Mouse (Mus musculus): ENCODE measurements around the gene Tnnc2. TPM values are rescaled to one million over a fixed set of nuclear protein-coding genes. Genes with fewer than 3 reads are reported as not detected.

The Tnnc2 gene
- polyA plus RNA-seq, 1 experiment from 2014 or later = 1.0 TPM

DNA sequence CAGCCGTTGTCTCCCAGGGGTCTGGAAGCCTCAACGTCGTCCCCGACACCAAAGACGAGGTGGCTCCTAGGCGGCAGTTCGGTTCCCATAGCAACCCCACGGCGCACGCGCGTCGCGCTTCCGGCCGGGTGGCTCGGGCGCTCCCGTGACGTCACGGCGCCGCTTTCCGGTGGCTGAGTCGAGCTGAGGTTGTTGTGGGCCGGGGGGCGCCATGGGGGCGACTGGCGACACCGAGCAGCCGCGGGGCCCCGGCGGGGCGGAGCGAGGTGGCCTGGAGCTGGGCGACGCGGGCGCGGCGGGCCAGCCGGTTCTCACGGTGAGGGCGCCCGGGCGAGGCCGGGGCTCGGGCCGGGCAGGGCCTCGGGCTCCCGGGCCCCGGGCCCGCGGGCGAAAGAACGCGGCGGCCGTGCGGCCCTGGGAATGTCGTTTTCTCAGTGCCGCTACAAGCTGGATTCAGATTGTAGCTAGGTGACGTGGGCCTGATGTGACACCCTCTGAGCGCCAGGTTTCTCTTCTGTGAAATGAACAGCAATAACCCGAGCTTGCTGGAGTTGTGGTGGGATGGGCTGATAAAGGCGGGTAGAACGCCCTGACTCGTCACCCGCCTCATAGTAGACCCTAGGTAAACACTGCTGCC, 33.8 kb downstream of the Tnnc2 start, which contains the start of the genes Wfdc3 and Dnttip1:
Wfdc3 (minus strand) TSS at position 89 of the 637 bp plus-strand sequence.
Dnttip1 (plus strand) TSS at position 141 of the 637 bp plus-strand sequence.
- no peak for TF ChIP-seq CTCF (IDR thresholded peaks at IDR 0.05; ENCODE audit: low read depth)
- H3K4me3 ChIP-seq (replicated peaks; ENCODE audit: low read depth, low read length) = peak within 1 kb of the TSS; percentile 93

DNA sequence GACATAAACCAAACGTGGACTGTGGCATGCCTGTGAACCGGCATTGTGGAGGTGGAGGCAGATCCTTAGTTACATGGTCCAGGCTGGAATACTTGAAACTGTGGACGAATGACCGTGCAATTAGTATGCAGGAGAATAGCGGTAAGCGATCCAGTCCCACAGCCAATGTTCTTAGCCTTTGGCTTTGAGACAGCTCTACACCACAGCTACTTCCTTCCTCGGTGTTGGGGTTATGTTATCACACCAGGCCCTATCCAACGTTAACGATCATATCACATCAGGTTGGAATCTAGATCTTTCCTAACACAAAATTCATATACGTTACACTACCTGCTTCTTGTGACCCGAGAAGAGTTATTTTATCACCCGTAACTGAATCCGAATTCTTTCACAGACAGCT, 34.8 kb downstream of the Tnnc2 start:
- ATAC-seq (replicated peaks; ENCODE audit: low FRiP score, low read depth) (no peak), DNase-seq (ENCODE audit: low spot score) (no peak)
- H3K27me3 ChIP-seq (ENCODE audit: insufficient read depth, low read length) = no peaks in the 10 kb centered on the region
- no peak for TF ChIP-seq CTCF (IDR thresholded peaks at IDR 0.05; ENCODE audit: low read depth)
- H3K4me1 ChIP-seq (replicated peaks; ENCODE audit: insufficient read depth, low read length) = peaks cover 13% of the 10 kb centered on the region; the same call in 1 of the 2 replicates
- 0 out of 2 replicates have a peak, but pooled peaks cover 4% of the 10 kb centered on the region for H3K36me3 ChIP-seq (ENCODE audit: insufficient read depth, low read length)
- no peaks in the 10 kb centered on the region for H3K9me3 ChIP-seq (replicated peaks; ENCODE audit: low read length)
- H3K4me3 ChIP-seq (replicated peaks; ENCODE audit: low read depth, low read length) = peak overlapping the region; percentile 93
- no peak overlapping the region for H3K27ac ChIP-seq
- H3K4me2 ChIP-seq (ENCODE audit: low read length) = peak overlapping the region; percentile 94
- 63% methylated on average over 13 of the region's 13 CpGs for WGBS
- H3K9ac ChIP-seq (ENCODE audit: low read depth, low read length) = peak overlapping the region; percentile 96; the same call in 1 of the 2 replicates

More for the DNA sequence above, 33.8 kb downstream of the Tnnc2 start, which contains the start of the genes Wfdc3 and Dnttip1:
- Histone ChIP-seq H3K4me2 (ENCODE audit: low read length) (peak within 1 kb of the TSS; percentile 94), H3K9me3 (replicated peaks; ENCODE audit: low read length) (no peaks in the 10 kb centered on the region), H3K36me3 (ENCODE audit: insufficient read depth, low read length) (peaks cover 11% of the 10 kb centered on the region), H3K9ac (ENCODE audit: low read depth, low read length) (peak within 1 kb of the TSS; percentile 96), H3K27ac (peak within 1 kb of the TSS; percentile 76), H3K4me1 (replicated peaks; ENCODE audit: insufficient read depth, low read length) (peaks cover 13% of the 10 kb centered on the region; the same call in 1 of the 2 replicates), H3K27me3 (ENCODE audit: insufficient read depth, low read length) (no peaks in the 10 kb centered on the region)
- ATAC-seq (replicated peaks; ENCODE audit: low FRiP score, low read depth) (peak; percentile 85), DNase-seq (ENCODE audit: low spot score) (peak; percentile 91)
- under 1% methylated on average over 70 of the region's 70 CpGs for WGBS

DNA sequence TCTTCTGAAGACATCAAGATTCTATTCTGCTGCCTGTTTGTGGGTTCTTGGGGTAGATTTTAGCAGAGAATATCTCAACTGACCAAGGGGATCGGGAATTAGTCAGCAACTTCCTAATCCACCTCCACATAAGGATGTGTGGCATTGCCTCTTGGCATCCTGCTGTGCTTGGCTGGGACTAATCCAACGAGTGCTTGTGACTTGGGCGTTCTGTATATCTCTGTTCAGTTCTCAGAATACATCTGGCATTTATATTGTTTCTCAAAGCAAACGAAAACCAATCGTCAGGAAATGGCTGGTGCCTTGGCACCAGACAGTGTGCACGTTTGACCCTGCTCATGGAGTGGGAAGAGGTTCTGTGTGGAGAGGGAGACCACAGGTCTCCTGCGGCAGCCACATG, 39.9 kb downstream of the Tnnc2 start:
- no peak for DNase-seq (ENCODE audit: low spot score)
- H3K27me3 ChIP-seq (ENCODE audit: insufficient read depth, low read length) = no peaks in the 10 kb centered on the region
- H3K4me1 ChIP-seq (replicated peaks; ENCODE audit: insufficient read depth, low read length) = 0 out of 2 replicates have a peak, but pooled peaks cover under 1% of the 10 kb centered on the region
- H3K27ac ChIP-seq = no peak overlapping the region
- ATAC-seq (replicated peaks; ENCODE audit: low FRiP score, low read depth) = no peak
- no peaks in the 10 kb centered on the region for H3K36me3 ChIP-seq (ENCODE audit: insufficient read depth, low read length)
- H3K4me2 ChIP-seq (ENCODE audit: low read length) = no peak overlapping the region
- no peak overlapping the region for H3K9ac ChIP-seq (ENCODE audit: low read depth, low read length)
- WGBS = 56% methylated on average over 7 of the region's 7 CpGs
- H3K4me3 ChIP-seq (replicated peaks; ENCODE audit: low read depth, low read length) = no peak overlapping the region
- TF ChIP-seq CTCF (IDR thresholded peaks at IDR 0.05; ENCODE audit: low read depth) = no peak
- H3K9me3 ChIP-seq (replicated peaks; ENCODE audit: low read length) = no peaks in the 10 kb centered on the region

DNA sequence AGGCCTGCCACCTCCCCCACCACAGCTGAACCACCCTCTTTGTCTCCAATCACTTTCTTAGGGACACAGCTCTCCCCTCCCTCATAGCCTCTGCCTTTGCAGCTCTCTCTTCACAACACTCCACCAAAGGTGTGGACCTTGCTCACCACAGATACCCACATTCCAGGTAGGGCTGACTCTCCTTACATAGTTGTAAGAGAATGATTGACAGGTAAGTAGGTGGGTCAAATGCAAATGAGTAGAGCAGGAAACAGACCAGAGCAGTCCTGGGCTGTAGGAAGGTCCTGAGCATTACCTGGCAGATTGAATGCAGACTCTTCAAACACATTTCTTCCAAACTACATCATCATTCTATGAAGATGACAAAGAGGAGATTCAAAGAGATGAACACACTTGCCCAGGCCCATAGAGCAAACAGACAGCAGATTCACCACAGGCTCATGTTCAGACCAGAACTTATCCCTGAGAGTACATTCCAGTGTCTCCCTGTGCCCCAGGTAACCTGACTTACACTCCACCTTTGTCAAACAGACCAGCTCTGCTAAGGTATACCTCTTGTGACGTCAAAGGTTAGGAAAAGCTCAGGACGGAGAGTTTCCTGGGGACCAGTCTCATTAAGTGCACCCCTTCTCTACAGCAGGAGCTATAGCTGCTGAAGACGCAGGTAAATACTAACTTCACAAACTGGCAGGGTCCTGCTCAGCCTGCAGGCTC, 42.2 kb downstream of the Tnnc2 start:
- Histone ChIP-seq H3K9ac (ENCODE audit: low read depth, low read length) (no peak overlapping the region), H3K27ac (no peak overlapping the region)

DNA sequence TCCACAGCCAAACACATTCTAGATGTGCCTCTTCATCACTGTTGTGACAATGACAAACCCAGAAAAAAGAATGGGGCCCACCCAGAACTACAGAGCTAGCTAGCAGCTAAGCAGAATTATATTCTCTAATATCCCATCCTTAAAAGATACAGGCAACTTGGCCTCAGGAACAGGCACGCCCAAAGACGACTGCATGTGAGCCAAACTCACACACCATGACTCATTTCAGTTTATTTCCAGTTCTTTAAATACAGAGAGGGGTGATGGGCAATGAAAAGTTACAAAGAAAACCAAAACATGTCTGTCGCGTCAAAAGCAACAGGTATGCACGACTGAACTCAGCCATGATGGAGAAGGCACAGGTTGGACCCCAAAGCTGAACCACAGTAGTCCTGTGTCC, 44.3 kb downstream of the Tnnc2 start:
- DNase-seq (ENCODE audit: low spot score) (no peak), ATAC-seq (replicated peaks; ENCODE audit: low FRiP score, low read depth) (no peak)
- Histone ChIP-seq H3K9ac (ENCODE audit: low read depth, low read length) (no peak overlapping the region), H3K4me3 (replicated peaks; ENCODE audit: low read depth, low read length) (no peak overlapping the region), H3K9me3 (replicated peaks; ENCODE audit: low read length) (no peaks in the 10 kb centered on the region), H3K27me3 (ENCODE audit: insufficient read depth, low read length) (no peaks in the 10 kb centered on the region), H3K36me3 (ENCODE audit: insufficient read depth, low read length) (no peaks in the 10 kb centered on the region), H3K4me2 (ENCODE audit: low read length) (no peak overlapping the region), H3K4me1 (replicated peaks; ENCODE audit: insufficient read depth, low read length) (no peaks in the 10 kb centered on the region), H3K27ac (no peak overlapping the region)
- 87% methylated on average over 5 of the region's 5 CpGs for WGBS
- TF ChIP-seq CTCF (IDR thresholded peaks at IDR 0.05; ENCODE audit: low read depth) = no peak

More for the DNA sequence above, 42.2 kb downstream of the Tnnc2 start:
- DNase-seq (ENCODE audit: low spot score) (no peak), ATAC-seq (replicated peaks; ENCODE audit: low FRiP score, low read depth) (peak; percentile 63)
- no peaks in the 10 kb centered on the region for H3K9me3 ChIP-seq (replicated peaks; ENCODE audit: low read length)
- H3K4me2 ChIP-seq (ENCODE audit: low read length) = no peak overlapping the region
- H3K4me3 ChIP-seq (replicated peaks; ENCODE audit: low read depth, low read length) = no peak overlapping the region
- H3K4me1 ChIP-seq (replicated peaks; ENCODE audit: insufficient read depth, low read length) = no peaks in the 10 kb centered on the region
- no peaks in the 10 kb centered on the region for H3K27me3 ChIP-seq (ENCODE audit: insufficient read depth, low read length)
- no peaks in the 10 kb centered on the region for H3K36me3 ChIP-seq (ENCODE audit: insufficient read depth, low read length)
- 73% methylated on average over 3 of the region's 3 CpGs for WGBS
- TF ChIP-seq CTCF (IDR thresholded peaks at IDR 0.05; ENCODE audit: low read depth) = no peak

DNA sequence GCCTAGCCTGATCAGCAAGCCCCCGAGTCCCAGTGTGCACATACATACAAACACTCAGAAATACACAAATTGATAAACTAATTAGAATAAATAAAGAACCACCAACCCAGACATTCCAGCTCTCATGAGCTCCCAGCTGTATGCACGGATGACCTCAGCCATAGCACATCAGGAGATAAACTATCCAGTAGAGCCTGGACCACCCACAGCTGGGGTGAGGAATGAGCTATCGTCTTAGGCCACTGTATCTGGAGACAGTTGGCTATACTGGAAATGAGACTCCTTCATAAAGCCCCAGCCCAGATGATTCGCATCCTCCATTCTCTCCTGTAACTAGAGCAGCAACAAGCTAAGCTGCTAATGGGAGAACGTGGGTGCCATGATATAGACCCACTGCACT, 44.9 kb downstream of the Tnnc2 start:
- Histone ChIP-seq H3K9ac (ENCODE audit: low read depth, low read length) (no peak overlapping the region), H3K4me3 (replicated peaks; ENCODE audit: low read depth, low read length) (no peak overlapping the region), H3K36me3 (ENCODE audit: insufficient read depth, low read length) (no peaks in the 10 kb centered on the region), H3K27ac (no peak overlapping the region), H3K9me3 (replicated peaks; ENCODE audit: low read length) (no peaks in the 10 kb centered on the region), H3K4me2 (ENCODE audit: low read length) (no peak overlapping the region), H3K4me1 (replicated peaks; ENCODE audit: insufficient read depth, low read length) (no peaks in the 10 kb centered on the region), H3K27me3 (ENCODE audit: insufficient read depth, low read length) (no peaks in the 10 kb centered on the region)
- no peak for ATAC-seq (replicated peaks; ENCODE audit: low FRiP score, low read depth)
- 79% methylated on average over 5 of the region's 5 CpGs for WGBS
- no peak for DNase-seq (ENCODE audit: low spot score)
- TF ChIP-seq CTCF (IDR thresholded peaks at IDR 0.05; ENCODE audit: low read depth) = no peak

Data from kidney, postnatal 0 days (tissue).